Mouse (Mus musculus) inflammation-experienced regulatory T-cells, adult 6 months (primary cell): ENCODE data around the gene Eps15l1. TPM values are rescaled to one million over a fixed set of nuclear protein-coding genes. Genes with fewer than 3 reads are reported as not detected.

Experiments
- polyA plus RNA-seq, 3 experiments: library from polyadenylated mRNA; unstranded; fragments of 100-300 nt; shearing (Covaris generic); gene quantifications; one replicate each; pipeline ENCODE4 v1.2.1; 2017

Gene Eps15l1
- polyA plus RNA-seq, 3 experiments from 2014 or later = 45.6 to 60.7 (median 51.1) TPM

Other genes with a start within 250 kb of the Eps15l1 start
- 10 to 100 TPM; 23.8 to 30.8 (median 24.6) TPM for gene Hsh2d, start 231.8 kb downstream of the Eps15l1 start, polyA plus RNA-seq
- 1 to 10 TPM in 1 of 3 experiments, not detected in 2; 2.8 TPM for gene Cib3, start 208.6 kb downstream of the Eps15l1 start, polyA plus RNA-seq
- not detected for gene Gm11034, start 207.8 kb downstream of the Eps15l1 start, polyA plus RNA-seq
- 100 to 1,000 TPM in 2 of 3 experiments, 10 to 100 TPM in 1; 94.4 to 119 (median 103) TPM for gene Fam32a, start 201.7 kb downstream of the Eps15l1 start, polyA plus RNA-seq
- gene Ap1m1, start 181.4 kb downstream of the Eps15l1 start, polyA plus RNA-seq = 100 to 1,000 TPM; 113 to 130 (median 120) TPM
- 100 to 1,000 TPM in 1 of 3 experiments, 10 to 100 TPM in 2; 20.4 to 115 (median 45.5) TPM for gene Gm10282, start 116.2 kb downstream of the Eps15l1 start, polyA plus RNA-seq
- gene Klf2, start 102.4 kb downstream of the Eps15l1 start, polyA plus RNA-seq = 10 to 100 TPM; 21.0 to 28.1 (median 24.3) TPM
- gene Calr3, start 22.4 kb upstream of the Eps15l1 start, polyA plus RNA-seq = under 1 TPM; 0.20 to 0.59 (median 0.31) TPM
- gene 1700030K09Rik, start 22.4 kb upstream of the Eps15l1 start, polyA plus RNA-seq = 1 to 10 TPM; 4.3 to 7.1 (median 6.4) TPM
- gene Cherp, start 53.8 kb upstream of the Eps15l1 start, polyA plus RNA-seq = 10 to 100 TPM; 48.9 to 68.1 (median 66.7) TPM
- gene Slc35e1, start 71.2 kb upstream of the Eps15l1 start, polyA plus RNA-seq = 1 to 10 TPM; 6.7 to 8.4 (median 7.7) TPM
- 1 to 10 TPM; 2.6 to 4.9 (median 4.1) TPM for gene Med26, start 126.8 kb upstream of the Eps15l1 start, polyA plus RNA-seq
- 100 to 1,000 TPM in 1 of 3 experiments, 10 to 100 TPM in 2; 74.5 to 101 (median 82.6) TPM for gene Smim7, start 149.6 kb upstream of the Eps15l1 start, polyA plus RNA-seq
- gene Tmem38a, start 150.6 kb upstream of the Eps15l1 start, polyA plus RNA-seq = 1 to 10 TPM in 1 of 3 experiments, under 1 TPM in 2; 0.88 to 1.5 (median 0.99) TPM
- gene Nwd1, start 225.3 kb upstream of the Eps15l1 start, polyA plus RNA-seq = under 1 TPM in 1 of 3 experiments, not detected in 2; 0.08 TPM